Mouse (Mus musculus) cerebellum, adult 2 months (tissue): Measurements from ENCODE around the gene Shisal2b.

ENCODE experiments used
- CTCF ChIP-seq: fragments of 200-500 bp; IDR thresholded peaks from 2 replicates; pipeline ENCODE4 v1.5.1; 2011; ENCODE audit warnings: low read depth, mild to moderate bottlenecking, control low read depth, low read length, moderate library complexity, borderline replicate concordance; ENCODE audit not compliant: insufficient read depth
- POLR2A ChIP-seq: fragments of 200-500 bp; IDR thresholded peaks from 2 replicates; pipeline ENCODE4 v1.6.1; 2011; ENCODE audit warnings: low read length, control low read depth, borderline replicate concordance; ENCODE audit not compliant: insufficient read depth

- TF ChIP-seq POLR2A (no peak), CTCF (no peak)
Measured at GRCm38 (mm10) chr13:104869907-104870306, 6.2 kb upstream of the Shisal2b start.
